Mouse (Mus musculus) retina, postnatal 7 days (tissue): ENCODE measurements around the gene Piwil4.

Experiments used
- DNase-seq: peaks from one replicate; pipeline ENCODE4 v3.0.0-alpha.2; 2012; ENCODE audit warnings: low read depth, low spot score

The Piwil4 gene

GRCm38 (mm10) chr9:14740151-14740924 lies at the start of gene Piwil4:
TSS of gene Piwil4 (minus strand) at chr9:14740733.
- no peak for DNase-seq

GRCm38 (mm10) chr9:14787356-14787755 lies 46.8 kb upstream of the Piwil4 start:
- DNase-seq, result no peak

GRCm38 (mm10) chr9:14784039-14785002 lies 43.8 kb upstream of the Piwil4 start, which contains the start of the genes Mre11a and Ankrd49:
TSS of gene Mre11a (plus strand) at chr9:14784654.
TSS of gene Ankrd49 (minus strand) at chr9:14784856.
- DNase-seq, result peak; percentile 96

- DNase-seq, result no peak
Observed at GRCm38 (mm10) chr9:14778341-14778740, 37.8 kb upstream of the Piwil4 start.

- no peak for DNase-seq
Observed at GRCm38 (mm10) chr9:14773813-14774212, 33.3 kb upstream of the Piwil4 start.

- DNase-seq, result no peak
Observed at GRCm38 (mm10) chr9:14772074-14772473, 31.5 kb upstream of the Piwil4 start.

GRCm38 (mm10) chr9:14770803-14771471 lies 30.4 kb upstream of the Piwil4 start, which contains the start of gene 1700012B09Rik:
TSS of gene 1700012B09Rik (minus strand) at chr9:14771030.
- no peak for DNase-seq

- DNase-seq, result no peak
Observed at GRCm38 (mm10) chr9:14769811-14770210, 29.3 kb upstream of the Piwil4 start.

GRCm38 (mm10) chr9:14764765-14765164 lies 24.2 kb upstream of the Piwil4 start:
- DNase-seq, result no peak

GRCm38 (mm10) chr9:14759261-14759660 lies 18.7 kb upstream of the Piwil4 start:
- DNase-seq, result no peak

- DNase-seq, result no peak
Observed at GRCm38 (mm10) chr9:14758590-14758989, 18.1 kb upstream of the Piwil4 start.

- DNase-seq, result no peak
Observed at GRCm38 (mm10) chr9:14754469-14754868, 13.9 kb upstream of the Piwil4 start.

GRCm38 (mm10) chr9:14753947-14754346 lies 13.4 kb upstream of the Piwil4 start:
- DNase-seq, result no peak

GRCm38 (mm10) chr9:14752001-14752522 lies 11.5 kb upstream of the Piwil4 start, which contains the start of gene Fut4:
TSS of gene Fut4 (minus strand) at chr9:14752393.
- no peak for DNase-seq

- DNase-seq, result no peak
Observed at GRCm38 (mm10) chr9:14751503-14752000, 11.0 kb upstream of the Piwil4 start.

GRCm38 (mm10) chr9:14750901-14751502 lies 10.5 kb upstream of the Piwil4 start:
- no peak for DNase-seq

- DNase-seq, result no peak
Observed at GRCm38 (mm10) chr9:14739498-14740150, 909 bp downstream of the Piwil4 start.

GRCm38 (mm10) chr9:14730941-14731541 lies 9.5 kb downstream of the Piwil4 start:
- DNase-seq, result no peak

GRCm38 (mm10) chr9:14728365-14728764 lies 12.2 kb downstream of the Piwil4 start:
- DNase-seq, result no peak

GRCm38 (mm10) chr9:14726629-14727028 lies 13.9 kb downstream of the Piwil4 start:
- DNase-seq, result no peak
